Mouse (Mus musculus) neural tube, embryonic 10.5 days (tissue): ENCODE measurements around the gene Slit3.
A peak's percentile ranks its signal among the peaks of the same experiment; 100 is the strongest.

Experiments
- DNase-seq: peaks from one replicate; pipeline ENCODE4 v3.0.0-alpha.2; 2017; ENCODE audit warnings: low spot score; ENCODE audit errors: extremely low spot score

Gene Slit3

GRCm38 (mm10) chr11:35124489-35125107 lies 3.6 kb downstream of the Slit3 start:
- peak; percentile 25 for DNase-seq

- no peak for DNase-seq
Observed at GRCm38 (mm10) chr11:35125108-35125490, 4.1 kb downstream of the Slit3 start.

GRCm38 (mm10) chr11:35131740-35132139 lies 10.7 kb downstream of the Slit3 start:
- no peak for DNase-seq

- DNase-seq = no peak
Observed at GRCm38 (mm10) chr11:35136625-35137024, 15.6 kb downstream of the Slit3 start.

GRCm38 (mm10) chr11:35140092-35140491 lies 19.1 kb downstream of the Slit3 start:
- no peak for DNase-seq

- no peak for DNase-seq
Observed at GRCm38 (mm10) chr11:35142202-35142601, 21.2 kb downstream of the Slit3 start.

GRCm38 (mm10) chr11:35142698-35143360 lies 21.8 kb downstream of the Slit3 start:
- DNase-seq = no peak

- DNase-seq = no peak
Observed at GRCm38 (mm10) chr11:35147818-35148445, 26.9 kb downstream of the Slit3 start.

- DNase-seq = peak; percentile 50
Observed at GRCm38 (mm10) chr11:35151539-35151951, 30.5 kb downstream of the Slit3 start.

GRCm38 (mm10) chr11:35152875-35153274 lies 31.9 kb downstream of the Slit3 start:
- no peak for DNase-seq

GRCm38 (mm10) chr11:35154449-35154848 lies 33.4 kb downstream of the Slit3 start:
- no peak for DNase-seq

GRCm38 (mm10) chr11:35155281-35155680 lies 34.3 kb downstream of the Slit3 start:
- DNase-seq = no peak

GRCm38 (mm10) chr11:35156676-35157075 lies 35.7 kb downstream of the Slit3 start:
- DNase-seq = no peak

GRCm38 (mm10) chr11:35160682-35161211 lies 39.7 kb downstream of the Slit3 start:
- DNase-seq = no peak

- DNase-seq = no peak
Observed at GRCm38 (mm10) chr11:35163396-35163795, 42.4 kb downstream of the Slit3 start.

- DNase-seq = no peak
Observed at GRCm38 (mm10) chr11:35167176-35167575, 46.2 kb downstream of the Slit3 start.

- DNase-seq = no peak
Observed at GRCm38 (mm10) chr11:35171505-35171904, 50.5 kb downstream of the Slit3 start.

GRCm38 (mm10) chr11:35177564-35177963 lies 56.5 kb downstream of the Slit3 start:
- DNase-seq = no peak

GRCm38 (mm10) chr11:35178144-35178817 lies 57.3 kb downstream of the Slit3 start:
- peak; percentile 54 for DNase-seq

GRCm38 (mm10) chr11:35179305-35179704 lies 58.3 kb downstream of the Slit3 start:
- no peak for DNase-seq

GRCm38 (mm10) chr11:35182887-35183286 lies 61.9 kb downstream of the Slit3 start:
- no peak for DNase-seq

GRCm38 (mm10) chr11:35194826-35195225 lies 73.8 kb downstream of the Slit3 start:
- DNase-seq = no peak
